Mouse (Mus musculus) hindlimb bud, embryonic 11.5 days (tissue): ENCODE measurements at regions not wholly inside any gene's neighbourhood (a gene's known extent, or its start where the extent isn't known, plus 50 kb on each side); places are given as distances from the start of the nearest gene placed in this dataset.
"Not testable (repeated sequence)": the region's sequence is repeated elsewhere in the genome, so short reads cannot be mapped to it uniquely, and the experiment has no call there.

ENCODE experiments used
- DNase-seq: peaks from one replicate; pipeline ENCODE4 v3.0.0-alpha.2; 2012; ENCODE audit warnings: low read depth, low spot score; ENCODE audit errors: extremely low spot score

DNA sequence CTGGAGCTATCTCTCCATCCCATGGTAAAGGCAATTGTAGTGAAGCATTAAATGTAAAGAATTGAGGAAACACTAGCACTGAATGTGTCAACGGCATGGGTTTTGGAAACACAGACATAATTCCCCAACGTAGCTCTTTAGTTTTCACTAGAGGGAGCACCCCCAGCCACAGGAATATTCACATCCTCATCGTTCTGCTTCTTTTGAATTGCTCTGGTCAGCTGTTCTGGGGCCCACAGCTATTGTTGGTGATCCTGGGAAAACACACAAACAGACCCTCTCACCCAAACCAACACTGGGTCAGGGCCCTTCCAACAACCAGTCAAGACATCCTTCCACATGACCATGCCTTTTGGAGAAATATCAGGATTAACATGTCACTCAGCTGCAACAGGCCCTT, 119.7 kb downstream of the Impg2 start:
- not testable (repeated sequence) for DNase-seq

DNA sequence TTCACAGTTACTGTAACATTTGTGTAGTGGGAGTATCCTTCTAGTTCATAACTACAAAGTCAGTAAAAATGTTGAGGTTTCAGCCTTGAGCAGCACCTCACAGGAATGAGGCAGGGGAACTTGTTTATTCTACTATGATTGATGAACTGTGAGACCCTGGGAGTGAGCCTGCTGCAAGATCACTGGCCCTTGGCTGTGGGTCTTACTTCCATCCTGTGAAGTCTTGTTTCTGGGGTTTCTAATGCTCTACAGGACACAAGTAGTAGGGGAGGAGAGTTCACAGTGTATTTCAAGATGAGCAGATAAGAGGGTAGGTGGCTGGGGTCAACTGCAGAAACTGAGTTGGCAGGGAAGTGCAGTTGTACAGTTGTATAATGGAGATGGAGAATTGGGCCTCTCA, 128.3 kb upstream of the Abi3bp start:
- DNase-seq: no peak

DNA sequence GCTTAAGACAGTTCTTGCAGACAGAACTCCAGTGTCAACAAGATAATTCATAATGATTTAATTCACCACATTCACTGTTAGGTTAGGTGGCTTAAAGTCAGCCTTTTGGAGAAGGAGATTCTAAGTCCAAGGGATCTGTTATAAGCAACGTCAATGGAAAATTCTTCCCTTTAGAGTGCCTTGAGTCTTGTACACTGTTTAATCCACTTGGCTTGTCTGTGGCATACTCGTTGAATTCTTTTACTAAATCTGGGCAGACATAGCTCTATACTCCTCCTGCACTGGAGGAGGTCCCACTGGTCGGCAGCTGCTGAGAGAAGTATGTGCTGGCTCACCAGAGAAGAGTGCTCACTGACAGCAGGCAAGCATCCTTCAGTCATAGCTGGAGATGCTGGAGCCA, 124.8 kb upstream of the Abi3bp start:
- no peak for DNase-seq

DNA sequence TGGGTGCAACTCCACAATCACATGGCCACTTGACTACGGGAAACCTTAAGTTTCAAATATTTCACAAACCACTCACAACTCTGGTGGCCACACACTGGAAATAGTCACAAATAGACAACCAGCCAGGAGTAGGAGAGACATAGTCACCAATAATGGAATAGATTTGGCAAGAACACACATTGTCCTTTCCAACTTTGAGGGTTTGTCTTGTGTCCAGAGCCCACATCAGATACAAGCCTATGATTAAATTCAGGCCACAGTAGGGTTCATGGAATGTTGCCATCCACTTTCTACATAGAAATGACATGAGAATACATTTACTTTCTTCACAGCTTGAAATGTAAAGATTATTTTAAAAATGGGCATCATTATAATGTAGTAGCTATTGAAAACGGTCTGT, 118.6 kb upstream of the Abi3bp start:
- DNase-seq: no peak

DNA sequence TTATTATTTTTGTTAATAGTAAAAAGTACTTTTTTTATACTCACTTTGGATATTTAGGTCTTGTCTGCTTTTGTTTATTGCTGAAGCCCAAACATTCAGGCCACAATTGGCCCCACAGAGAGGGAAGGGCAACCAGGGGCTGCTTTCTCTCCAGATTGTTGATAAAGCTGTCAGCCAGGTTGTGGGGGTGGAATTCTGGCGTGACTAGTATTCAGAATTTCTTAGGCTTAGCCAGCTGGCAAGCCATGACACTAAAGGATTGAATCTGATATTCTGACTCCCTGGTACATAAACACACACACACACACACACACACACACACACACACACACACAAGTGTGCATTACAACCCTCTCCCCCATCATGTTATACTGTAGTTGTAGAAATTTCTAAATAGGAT, 116.7 kb upstream of the Abi3bp start:
- no peak for DNase-seq

DNA sequence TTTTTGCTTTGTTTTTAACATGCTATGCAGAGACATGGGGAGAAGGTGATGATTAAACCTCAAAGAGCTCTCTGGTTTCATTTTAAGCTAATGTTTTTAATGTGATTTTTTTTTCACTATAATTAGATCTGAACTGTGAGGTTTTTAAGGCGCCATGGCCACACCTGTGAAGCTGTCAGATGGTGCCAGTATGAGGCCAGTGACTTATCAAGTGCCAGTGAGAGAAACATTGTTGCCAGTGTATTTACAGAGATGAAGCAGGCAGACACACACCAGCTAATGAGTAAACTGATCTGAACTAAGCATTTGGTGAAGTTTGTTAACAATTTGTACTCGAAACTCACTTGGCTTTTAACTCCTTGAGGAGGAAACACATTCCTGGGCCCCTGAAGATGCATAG, 99.3 kb upstream of the Abi3bp start:
- DNase-seq: no peak

DNA sequence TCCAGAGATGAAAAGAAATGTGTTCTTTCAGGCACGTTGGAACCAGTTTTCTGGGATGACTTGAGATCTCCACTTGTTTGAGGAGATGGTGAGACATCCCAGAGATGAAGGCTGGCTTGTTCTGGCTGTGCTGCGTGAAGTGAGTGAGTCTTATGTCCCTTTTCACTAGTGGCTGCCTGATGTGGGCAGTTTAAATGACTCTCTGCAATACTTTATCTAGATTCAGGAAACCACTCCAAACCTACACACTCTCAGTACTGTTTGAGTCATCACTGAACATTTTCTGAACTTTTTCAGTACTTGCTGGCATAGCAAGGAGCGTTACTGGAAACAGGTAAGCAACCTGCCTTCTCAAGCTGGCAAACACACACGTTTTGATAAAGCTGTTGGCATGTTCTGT, 97.0 kb upstream of the Abi3bp start:
- no peak for DNase-seq

DNA sequence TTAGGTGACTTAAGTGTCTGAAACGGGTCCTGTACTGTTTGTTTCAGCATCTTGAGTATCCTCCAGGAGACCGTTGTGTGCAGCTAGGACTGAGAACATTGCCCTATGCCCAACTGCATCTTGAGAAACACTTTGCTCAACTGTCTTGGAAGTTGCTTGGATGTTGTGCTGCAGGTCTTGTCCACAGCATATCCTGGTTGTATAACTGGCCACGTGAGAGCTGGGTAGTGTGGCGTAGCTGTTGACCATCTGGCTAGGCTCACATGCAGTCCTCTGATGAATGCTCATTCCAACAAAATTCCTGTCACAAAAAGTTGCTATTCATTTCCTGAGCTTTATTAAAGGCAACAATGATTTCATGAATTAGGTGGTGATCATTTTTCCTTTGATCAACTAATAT, 91.1 kb upstream of the Abi3bp start:
- DNase-seq: no peak

DNA sequence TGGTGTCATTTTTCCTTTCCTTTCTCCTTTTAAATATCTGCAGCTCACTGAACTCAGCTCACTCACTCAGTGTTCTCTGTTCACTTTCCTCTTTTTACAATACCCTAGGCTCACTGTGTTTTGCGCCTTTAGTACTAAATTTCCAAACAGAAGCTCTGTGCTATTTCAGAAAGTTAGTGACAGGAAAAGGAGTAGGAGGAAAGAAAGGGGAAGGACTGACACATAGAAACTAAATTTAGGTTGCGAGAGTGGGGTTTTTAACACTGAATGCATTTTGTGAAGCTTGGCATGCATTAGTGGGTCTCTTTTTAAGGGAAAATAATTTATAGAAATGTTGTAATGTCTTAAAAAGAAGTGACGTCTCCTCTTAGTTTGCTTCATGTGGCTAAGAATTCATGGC, 84.8 kb upstream of the Abi3bp start:
- no peak for DNase-seq

DNA sequence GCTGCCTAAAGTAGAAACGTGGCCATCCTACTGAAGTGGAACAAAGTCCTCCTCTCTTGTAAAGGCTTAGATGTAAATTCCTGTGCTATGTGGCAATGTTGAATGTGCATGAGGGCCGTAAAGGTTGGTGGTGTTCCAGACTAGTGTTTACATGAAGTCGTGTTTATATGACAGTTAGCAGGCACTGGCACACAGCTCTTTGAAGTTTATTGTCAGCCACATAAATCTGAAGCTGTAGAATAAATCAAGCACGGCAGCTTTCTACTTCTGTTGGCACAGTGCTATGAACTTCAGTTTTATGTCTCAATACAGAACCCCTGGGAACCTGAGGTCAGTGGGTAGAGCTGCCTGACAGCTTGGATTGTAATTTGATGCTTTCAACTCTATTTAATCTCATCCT, 81.1 kb upstream of the Abi3bp start:
- DNase-seq: peak; percentile 22

DNA sequence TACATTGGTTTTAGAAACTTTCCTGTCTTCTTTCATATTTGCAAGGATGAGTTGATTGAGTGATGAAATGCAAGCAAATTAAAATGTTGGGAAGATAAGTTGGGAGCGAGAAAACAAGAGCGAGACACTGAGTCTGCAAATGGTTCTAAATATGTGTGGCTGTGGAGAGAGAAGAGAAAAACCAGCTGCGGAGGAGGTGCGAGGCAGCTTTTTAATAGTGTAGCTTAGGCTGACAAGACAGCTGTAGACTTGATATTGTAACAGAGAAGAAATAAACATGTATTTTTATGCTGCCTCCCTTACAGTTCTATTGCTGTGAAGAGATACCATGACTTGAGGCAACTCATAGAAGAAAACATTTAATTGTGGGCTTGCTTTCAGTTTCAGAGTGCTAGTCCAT, 78.1 kb upstream of the Abi3bp start:
- no peak for DNase-seq

DNA sequence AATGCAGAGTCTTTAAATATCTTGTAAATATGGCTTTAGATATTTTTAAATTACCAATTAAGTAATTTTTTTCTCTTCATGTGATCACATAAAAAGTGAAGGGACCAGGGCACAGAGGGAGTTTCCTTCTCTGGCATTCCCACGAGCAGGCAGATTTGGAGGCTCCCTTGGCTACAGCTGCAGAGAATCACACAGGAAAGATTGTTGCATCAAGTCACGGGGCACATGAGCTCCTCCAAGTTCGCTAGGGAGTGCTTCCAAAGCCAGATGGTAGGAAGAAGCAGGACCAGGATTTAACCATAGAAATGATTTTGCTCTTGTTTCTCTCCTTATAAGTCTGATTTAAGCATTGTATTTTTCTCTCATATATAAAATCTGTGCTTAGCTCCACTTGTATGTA, 53.9 kb upstream of the Abi3bp start:
- DNase-seq: no peak
